Mouse (Mus musculus) forebrain, embryonic 11.5 days (tissue): ENCODE measurements around the gene Clec16a. TPM values are rescaled to one million over a fixed set of nuclear protein-coding genes. Genes with fewer than 3 reads are reported as not detected.

Experiments
- ATAC-seq: fragments of 200-750 bp; cut with Nextera tagmentation; replicated peaks from 2 replicates; pipeline ENCODE4 v1.8.0; 2017; ENCODE audit warnings: moderate TSS enrichment; ENCODE audit not compliant: low FRiP score
- DNase-seq: peaks from one replicate; pipeline ENCODE4 v3.0.0-alpha.2; 2017; ENCODE audit warnings: low spot score
- H3K27ac ChIP-seq: fragments of 300-500 bp; sonication (generic); 2 replicates; pipeline ENCODE4 v1.5.1; 2014; ENCODE audit warnings: low read depth, low read length
- H3K27me3 ChIP-seq: fragments of 300-500 bp; sonication (generic); 2 replicates; pipeline ENCODE4 v1.6.1; 2014; ENCODE audit warnings: mild to moderate bottlenecking, low read length, mixed read lengths; ENCODE audit not compliant: control insufficient read depth, insufficient read depth
- H3K36me3 ChIP-seq: fragments of 300-500 bp; sonication (generic); 2 replicates; pipeline ENCODE4 v1.6.1; 2014; ENCODE audit warnings: mild to moderate bottlenecking, low read length, moderate library complexity, mixed read lengths; ENCODE audit not compliant: control insufficient read depth, insufficient read depth
- H3K4me1 ChIP-seq: fragments of 300-500 bp; sonication (generic); replicated peaks from 2 replicates; pipeline ENCODE4 v1.6.1; 2014; ENCODE audit warnings: low read length, mixed read lengths; ENCODE audit not compliant: control insufficient read depth, insufficient read depth
- H3K4me2 ChIP-seq: fragments of 300-500 bp; sonication (generic); 2 replicates; pipeline ENCODE4 v1.6.1; 2014; ENCODE audit warnings: low read depth, mild to moderate bottlenecking, low read length, moderate library complexity, mixed read lengths; ENCODE audit not compliant: severe bottlenecking
- H3K4me3 ChIP-seq: fragments of 300-500 bp; sonication (generic); 2 replicates; pipeline ENCODE4 v1.5.1; 2014; ENCODE audit warnings: low read depth, low read length
- H3K9ac ChIP-seq: fragments of 300-500 bp; sonication (generic); 2 replicates; pipeline ENCODE4 v1.6.1; 2014; ENCODE audit warnings: low read length
- H3K9me3 ChIP-seq: fragments of 300-500 bp; sonication (generic); 2 replicates; pipeline ENCODE4 v1.6.1; 2016; ENCODE audit warnings: low read length, mixed read lengths; ENCODE audit not compliant: control insufficient read depth
- WGBS: fragments of 180-500 bp; shearing (Covaris S2); extraction: QIAGEN DNeasy Blood & Tissue Kit; methylation state at CpG from one replicate; pipeline ENCODE4 v1.1.7; 2014; 5-methylcytosine and 5-hydroxymethylcytosine counted together
- polyA plus RNA-seq: library from polyadenylated mRNA; unstranded; fragments of >200 nt; fragmentation: Nextera tagmentation; extraction: Ambion mirVana; gene quantifications from 2 replicates; pipeline ENCODE4 v1.2.1, GENCODE M21; 2014

Clec16a gene
- polyA plus RNA-seq, 1 experiment from 2014 or later: 44.6 TPM

- 50% methylated on average over 7 of the region's 7 CpGs for WGBS
- peaks cover 11% of the 10 kb centered on the region for H3K4me1 ChIP-seq
- H3K4me2 ChIP-seq: peak overlapping the region; percentile 83
- H3K9ac ChIP-seq: peak overlapping the region; percentile 87
- ATAC-seq (no peak), DNase-seq (no peak)
- H3K36me3 ChIP-seq: no peaks in the 10 kb centered on the region
- H3K9me3 ChIP-seq: no peaks in the 10 kb centered on the region
- no peak overlapping the region for H3K27ac ChIP-seq
- no peaks in the 10 kb centered on the region for H3K27me3 ChIP-seq
- H3K4me3 ChIP-seq: peak overlapping the region; percentile 81
Measured at GRCm38 (mm10) chr16:10541598-10541930, 3.6 kb upstream of the Clec16a start.

- DNase-seq (no peak), ATAC-seq (peak; percentile 6)
- Histone ChIP-seq H3K9ac (peak overlapping the region; percentile 87), H3K9me3 (no peaks in the 10 kb centered on the region), H3K27me3 (no peaks in the 10 kb centered on the region), H3K4me3 (peak overlapping the region; percentile 81), H3K4me2 (peak overlapping the region; percentile 83), H3K27ac (peak overlapping the region; percentile 57; the same call in 1 of the 2 replicates), H3K4me1 (peaks cover 11% of the 10 kb centered on the region), H3K36me3 (no peaks in the 10 kb centered on the region)
- 6% methylated on average over 22 of the region's 22 CpGs for WGBS
Measured at GRCm38 (mm10) chr16:10542266-10542665, 2.9 kb upstream of the Clec16a start.

- no peaks in the 10 kb centered on the region for H3K9me3 ChIP-seq
- peak within 1 kb of the TSS; percentile 87 for H3K9ac ChIP-seq
- DNase-seq: peak; percentile 94
- H3K27ac ChIP-seq: peak within 1 kb of the TSS; percentile 57
- ATAC-seq: peak; percentile 94
- H3K27me3 ChIP-seq: no peaks in the 10 kb centered on the region
- H3K4me2 ChIP-seq: peak within 1 kb of the TSS; percentile 83
- WGBS: under 1% methylated on average over 49 of the region's 61 CpGs
- peak within 1 kb of the TSS; percentile 81 for H3K4me3 ChIP-seq
- H3K4me1 ChIP-seq: peaks cover 11% of the 10 kb centered on the region
- no peaks in the 10 kb centered on the region for H3K36me3 ChIP-seq
Measured at GRCm38 (mm10) chr16:10542698-10543365, 2.3 kb upstream of the Clec16a start, which contains the start of gene Dexi. TSS of gene Dexi (minus strand) at chr16:10543054.

- DNase-seq: no peak
- no peak overlapping the region for H3K4me2 ChIP-seq
- no peaks in the 10 kb centered on the region for H3K36me3 ChIP-seq
- no peak for ATAC-seq
- no peak overlapping the region for H3K9ac ChIP-seq
- H3K4me1 ChIP-seq: peaks cover 3% of the 10 kb centered on the region; the same call in 1 of the 2 replicates
- H3K9me3 ChIP-seq: no peaks in the 10 kb centered on the region
- no peak overlapping the region for H3K27ac ChIP-seq
- WGBS: 77% methylated on average over 3 of the region's 3 CpGs
- no peak overlapping the region for H3K4me3 ChIP-seq
- H3K27me3 ChIP-seq: no peaks in the 10 kb centered on the region
Measured at GRCm38 (mm10) chr16:10546865-10547264, 1.7 kb downstream of the Clec16a start.

- H3K9me3 ChIP-seq: no peaks in the 10 kb centered on the region
- no peak overlapping the region for H3K4me2 ChIP-seq
- H3K27me3 ChIP-seq: no peaks in the 10 kb centered on the region
- ATAC-seq (no peak), DNase-seq (no peak)
- no peak overlapping the region for H3K4me3 ChIP-seq
- H3K4me1 ChIP-seq: no peaks in the 10 kb centered on the region; the same call in 1 of the 2 replicates
- WGBS: 75% methylated on average over 3 of the region's 3 CpGs
- no peaks in the 10 kb centered on the region for H3K36me3 ChIP-seq
- H3K27ac ChIP-seq: no peak overlapping the region
- H3K9ac ChIP-seq: no peak overlapping the region
Measured at GRCm38 (mm10) chr16:10548938-10549337, 3.8 kb downstream of the Clec16a start.

GRCm38 (mm10) chr16:10549600-10549999 lies 4.5 kb downstream of the Clec16a start:
- no peak for DNase-seq
- no peak overlapping the region for H3K9ac ChIP-seq
- H3K27ac ChIP-seq: no peak overlapping the region
- no peak overlapping the region for H3K4me3 ChIP-seq
- no peaks in the 10 kb centered on the region for H3K9me3 ChIP-seq
- no peaks in the 10 kb centered on the region for H3K36me3 ChIP-seq
- H3K4me1 ChIP-seq: no peaks in the 10 kb centered on the region; the same call in 1 of the 2 replicates
- H3K4me2 ChIP-seq: no peak overlapping the region
- ATAC-seq: no peak
- no peaks in the 10 kb centered on the region for H3K27me3 ChIP-seq
- WGBS: 85% methylated on average over 2 of the region's 2 CpGs

- H3K9me3 ChIP-seq: no peaks in the 10 kb centered on the region
- ATAC-seq (no peak), DNase-seq (no peak)
- no peak overlapping the region for H3K9ac ChIP-seq
- H3K4me2 ChIP-seq: no peak overlapping the region
- no peak overlapping the region for H3K4me3 ChIP-seq
- H3K27me3 ChIP-seq: no peaks in the 10 kb centered on the region
- no peak overlapping the region for H3K27ac ChIP-seq
- no peaks in the 10 kb centered on the region for H3K36me3 ChIP-seq
- no peaks in the 10 kb centered on the region; the same call in 1 of the 2 replicates for H3K4me1 ChIP-seq
- 90% methylated on average over 4 of the region's 4 CpGs for WGBS
Measured at GRCm38 (mm10) chr16:10551592-10551991, 6.5 kb downstream of the Clec16a start.

- DNase-seq (no peak), ATAC-seq (no peak)
- H3K9ac ChIP-seq: no peak overlapping the region
- H3K4me3 ChIP-seq: no peak overlapping the region
- no peaks in the 10 kb centered on the region for H3K9me3 ChIP-seq
- no peak overlapping the region for H3K4me2 ChIP-seq
- H3K4me1 ChIP-seq: no peaks in the 10 kb centered on the region
- WGBS: 94% methylated on average over 2 of the region's 2 CpGs
- no peaks in the 10 kb centered on the region for H3K27me3 ChIP-seq
- H3K36me3 ChIP-seq: no peaks in the 10 kb centered on the region
- no peak overlapping the region for H3K27ac ChIP-seq
Measured at GRCm38 (mm10) chr16:10553858-10554257, 8.7 kb downstream of the Clec16a start.

- DNase-seq (no peak), ATAC-seq (no peak)
- 93% methylated on average over 8 of the region's 8 CpGs for WGBS
Measured at GRCm38 (mm10) chr16:10559991-10560390, 14.9 kb downstream of the Clec16a start.

More at GRCm38 (mm10) chr16:10559991-10560390, 14.9 kb downstream of the Clec16a start:
- Histone ChIP-seq H3K4me2 (no peak overlapping the region), H3K9me3 (no peaks in the 10 kb centered on the region), H3K4me3 (no peak overlapping the region), H3K27ac (no peak overlapping the region), H3K9ac (no peak overlapping the region), H3K27me3 (no peaks in the 10 kb centered on the region), H3K36me3 (no peaks in the 10 kb centered on the region), H3K4me1 (no peaks in the 10 kb centered on the region)
